Mouse (Mus musculus): Measurements from ENCODE around the gene Frmd6.

Frmd6 gene

GRCm38 (mm10) chr12:70890874-70891470 is 65.7 kb downstream of the Frmd6 start:
- DNase-seq (ENCODE audit: inconsistent age in 2 of 2, low spot score in 1 of 2) = no peak

DNA sequence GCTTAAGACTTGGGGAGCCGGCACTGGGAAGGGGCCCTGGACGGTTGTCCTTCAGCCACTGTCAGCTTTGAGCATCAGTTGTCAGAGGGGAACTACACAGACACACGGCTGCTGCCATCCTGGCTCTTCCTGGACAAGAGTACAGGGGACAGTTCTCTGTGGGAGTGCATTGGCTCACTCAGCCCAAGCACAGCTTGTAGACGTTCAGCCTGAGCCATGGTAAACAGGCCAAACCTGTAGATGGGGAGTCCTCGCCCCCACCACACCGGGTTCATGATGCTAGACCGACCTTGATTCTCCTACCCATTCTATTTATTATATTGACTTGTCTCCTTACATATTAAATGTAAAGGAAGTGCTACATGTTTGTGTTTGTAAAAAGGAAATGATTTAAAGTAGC is 70.0 kb downstream of the Frmd6 start:
- no peak for DNase-seq (ENCODE audit: inconsistent age in 2 of 2, low spot score in 1 of 2)

- DNase-seq (ENCODE audit: inconsistent age in 2 of 2, low spot score in 1 of 2) = no peak
These were observed 70.8 kb downstream of the Frmd6 start for GRCm38 (mm10) chr12:70896068-70896467.

DNA sequence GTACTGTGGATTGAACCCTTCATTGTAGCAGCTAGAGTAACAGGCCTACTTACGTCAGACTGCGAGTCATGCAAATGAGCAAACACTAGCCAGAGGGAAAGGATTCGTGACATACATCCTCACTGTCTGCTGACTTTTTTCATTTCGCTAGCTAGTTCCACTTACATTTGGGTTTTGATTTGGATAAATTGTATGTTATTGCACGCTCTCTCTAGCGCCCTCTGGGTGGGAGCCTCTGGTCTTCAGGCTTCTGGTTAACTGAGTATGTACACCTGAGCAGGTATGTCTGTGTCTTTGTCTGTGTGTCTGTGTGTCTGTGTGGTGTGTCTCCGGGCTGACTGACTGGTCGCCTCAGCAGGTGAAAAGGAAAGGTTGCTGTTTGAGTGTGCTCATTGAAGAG is 72.1 kb downstream of the Frmd6 start:
- no peak for DNase-seq (ENCODE audit: inconsistent age in 2 of 2, low spot score in 1 of 2)

DNA sequence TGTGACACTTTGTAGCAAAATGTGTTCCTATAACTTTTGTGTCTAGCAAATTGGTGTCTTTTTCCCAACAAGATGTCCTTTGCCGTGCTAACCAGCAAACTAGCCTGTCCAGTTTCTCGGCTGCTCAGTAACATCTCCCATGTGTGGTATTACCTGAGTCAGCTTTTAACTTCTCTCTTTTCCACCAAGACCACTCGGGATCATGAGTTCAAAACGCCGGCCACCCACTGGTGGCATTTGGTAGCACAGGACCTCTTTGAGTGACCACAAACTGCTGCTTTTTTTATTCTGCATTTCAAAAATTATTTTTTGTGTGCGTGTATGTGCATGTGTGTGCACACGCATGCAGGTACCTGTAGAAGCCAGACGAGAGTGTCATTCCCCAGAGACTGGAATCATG is 73.1 kb downstream of the Frmd6 start:
- DNase-seq (ENCODE audit: inconsistent age in 2 of 2, low spot score in 1 of 2) = no peak

DNA sequence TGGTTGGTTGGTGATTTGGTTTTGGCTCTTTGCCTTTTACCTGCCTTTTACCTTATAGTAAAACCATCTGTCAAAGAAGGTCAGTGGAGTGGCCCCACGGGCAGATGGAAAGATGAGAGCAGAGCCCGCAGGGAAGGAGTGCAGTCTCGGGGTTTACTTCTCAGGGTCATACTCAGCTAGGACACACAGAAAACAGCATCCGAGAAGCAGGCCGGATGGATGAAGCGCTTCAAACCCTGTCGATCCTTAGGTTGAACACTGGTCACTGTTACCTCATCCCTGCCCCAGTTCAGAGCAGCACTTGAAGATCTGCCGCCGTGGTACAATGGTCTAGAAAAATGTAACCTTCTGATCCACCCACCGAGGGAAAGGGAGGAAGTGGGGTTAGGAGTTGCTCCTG is 79.2 kb downstream of the Frmd6 start:
- peak in 1 of 2 experiments; percentile 2 for DNase-seq (ENCODE audit: inconsistent age in 2 of 2, low spot score in 1 of 2)

DNA sequence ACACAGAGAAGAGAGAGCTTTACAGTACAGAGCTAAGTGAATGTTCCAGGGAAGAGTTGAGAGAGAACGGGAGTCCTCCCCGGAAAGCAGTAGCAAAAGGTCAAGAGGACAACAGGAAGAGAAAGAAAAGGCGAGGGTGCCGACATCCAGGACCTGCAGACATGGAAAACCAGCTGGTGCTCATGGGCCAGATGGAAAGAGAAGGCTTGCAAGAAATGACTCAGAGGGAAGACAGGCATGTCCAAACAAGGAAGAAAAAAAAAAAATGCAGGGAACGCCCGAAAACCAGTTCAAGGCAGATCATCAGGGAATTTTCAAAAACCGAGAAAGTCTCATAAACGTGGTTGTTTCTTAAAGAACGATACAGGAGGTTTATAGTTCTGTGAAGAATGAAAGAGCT is 81.6 kb downstream of the Frmd6 start:
- peak in 1 of 2 experiments; percentile 22 for DNase-seq (ENCODE audit: inconsistent age in 2 of 2, low spot score in 1 of 2)

GRCm38 (mm10) chr12:70907651-70908050 is 82.3 kb downstream of the Frmd6 start:
- DNase-seq (ENCODE audit: inconsistent age in 2 of 2, low spot score in 1 of 2) = no peak

- peak in 1 of 2 experiments; percentile 18 for DNase-seq (ENCODE audit: inconsistent age in 2 of 2, low spot score in 1 of 2)
These were observed 82.8 kb downstream of the Frmd6 start for GRCm38 (mm10) chr12:70908076-70908475.

GRCm38 (mm10) chr12:70910241-70910720 is 85.0 kb downstream of the Frmd6 start:
- DNase-seq (ENCODE audit: inconsistent age in 2 of 2, low spot score in 1 of 2) = peak; percentile 80 to 95

DNA sequence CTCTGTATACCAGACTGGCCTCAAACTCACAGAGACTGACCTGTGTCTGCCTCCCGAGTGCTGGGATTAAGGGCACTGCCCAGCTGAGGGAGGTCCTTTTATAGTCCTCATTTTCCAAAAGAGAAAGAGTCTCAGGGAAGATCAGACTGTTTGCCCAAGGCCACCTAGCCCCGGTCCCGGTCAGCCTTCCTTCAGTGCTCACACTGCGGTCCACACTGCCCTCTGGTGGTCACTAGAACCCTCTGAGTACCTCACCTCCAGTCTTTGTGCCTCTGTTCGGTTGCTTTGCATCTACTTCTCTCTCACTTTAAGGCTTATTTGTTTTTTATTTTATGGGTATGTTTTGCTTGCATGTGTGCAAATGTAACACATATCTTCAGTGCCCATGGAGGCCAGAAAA is 85.7 kb downstream of the Frmd6 start:
- peak; percentile 86 to 95 for DNase-seq (ENCODE audit: inconsistent age in 2 of 2, low spot score in 1 of 2)

- DNase-seq (ENCODE audit: inconsistent age in 2 of 2, low spot score in 1 of 2) = peak in 1 of 2 experiments; percentile 22
These were observed 86.5 kb downstream of the Frmd6 start for GRCm38 (mm10) chr12:70911676-70912379.

GRCm38 (mm10) chr12:70913429-70913828 is 88.1 kb downstream of the Frmd6 start:
- peak; percentile 71 to 90 for DNase-seq (ENCODE audit: inconsistent age in 2 of 2, low spot score in 1 of 2)

DNA sequence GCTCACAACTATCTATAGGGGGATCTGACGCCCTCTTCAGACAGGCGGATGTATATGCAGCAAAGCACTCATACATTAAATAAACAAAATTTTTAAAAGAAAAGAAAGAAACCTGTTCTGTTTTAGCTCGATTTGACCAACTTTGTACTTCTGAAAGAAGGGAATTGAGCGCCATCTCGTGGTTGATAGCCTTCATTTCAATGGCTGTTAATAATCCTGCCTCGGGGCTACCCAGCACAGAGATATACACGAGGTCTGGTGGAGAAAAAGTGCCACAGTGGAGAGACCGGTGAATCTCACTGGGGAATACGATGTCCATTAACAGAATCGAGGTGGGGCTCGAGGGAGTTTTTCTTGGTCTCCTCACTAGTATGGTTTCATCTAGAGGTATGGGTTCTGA is 89.1 kb downstream of the Frmd6 start:
- peak; percentile 30 to 78 for DNase-seq (ENCODE audit: inconsistent age in 2 of 2, low spot score in 1 of 2)

- DNase-seq (ENCODE audit: inconsistent age in 2 of 2, low spot score in 1 of 2) = no peak
These were observed 104.5 kb downstream of the Frmd6 start for GRCm38 (mm10) chr12:70929781-70930180.

DNA sequence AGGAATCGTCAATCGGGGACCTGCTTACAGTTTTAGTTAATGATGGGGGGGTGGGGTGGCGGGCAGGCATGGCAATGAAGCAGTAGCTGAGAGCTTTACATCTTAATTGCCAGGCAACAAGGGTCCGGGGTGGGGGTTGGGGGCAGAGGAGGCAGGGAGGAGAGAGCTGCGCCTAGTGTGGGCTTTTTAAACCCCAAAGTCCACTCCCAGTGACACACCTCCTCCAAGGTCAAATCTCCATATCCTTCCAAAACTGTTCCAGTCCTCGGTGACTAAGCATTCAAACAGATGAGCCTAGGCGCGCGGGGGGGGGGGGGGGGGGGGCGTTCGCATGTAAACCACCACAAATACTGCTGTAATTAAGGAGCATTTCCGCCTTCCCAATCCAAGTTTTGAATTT is 111.8 kb downstream of the Frmd6 start:
- DNase-seq (ENCODE audit: inconsistent age in 2 of 2, low spot score in 1 of 2) = peak in 1 of 2 experiments; percentile 33

DNA sequence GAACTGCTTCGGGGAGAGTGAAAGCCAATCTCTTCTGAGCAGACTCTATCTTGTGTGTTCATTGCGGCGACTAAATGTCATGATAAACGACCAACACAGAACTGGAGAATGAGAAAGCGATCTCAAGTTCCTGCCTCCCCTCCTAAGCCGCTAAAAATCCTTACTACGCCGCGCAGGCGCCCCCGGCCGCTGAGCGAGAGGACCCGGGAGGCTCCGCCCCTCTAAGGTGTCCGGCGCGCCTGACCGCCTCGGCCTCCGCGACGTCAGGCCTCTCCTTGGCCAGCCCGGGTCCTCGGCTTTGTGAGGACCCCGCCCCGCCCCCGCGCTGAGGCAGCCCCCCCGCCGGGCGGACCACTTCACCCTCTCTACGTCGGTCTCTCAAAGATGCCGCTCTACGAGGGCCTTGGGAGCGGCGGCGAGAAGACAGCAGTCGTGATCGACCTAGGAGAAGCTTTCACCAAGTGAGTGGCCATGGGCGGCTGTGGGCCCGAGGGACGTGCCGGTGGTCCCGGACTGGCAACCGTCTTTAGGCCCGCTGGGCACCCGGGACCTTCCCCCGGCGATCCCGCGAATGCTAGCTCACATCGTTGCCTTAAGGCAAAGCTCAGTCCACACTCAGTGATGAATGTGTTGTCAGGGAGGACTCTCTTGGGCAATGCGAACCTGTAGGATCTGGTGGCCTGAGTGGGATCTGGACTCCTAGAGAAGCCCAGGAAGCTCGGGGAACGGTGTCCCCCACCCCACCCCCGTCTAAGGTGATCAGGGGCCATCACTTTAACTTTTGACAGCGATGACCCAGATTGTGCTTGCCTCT is 112.5 kb downstream of the Frmd6 start, which contains the start of gene Actr10:
Gene Actr10 (plus strand): TSS at position 287 of the 814 bp plus-strand sequence.
- peak; percentile 94 to 97 for DNase-seq (ENCODE audit: inconsistent age in 2 of 2, low spot score in 1 of 2)

- no peak for DNase-seq (ENCODE audit: inconsistent age in 2 of 2, low spot score in 1 of 2)
These were observed 115.5 kb downstream of the Frmd6 start for GRCm38 (mm10) chr12:70940806-70941205.

DNA sequence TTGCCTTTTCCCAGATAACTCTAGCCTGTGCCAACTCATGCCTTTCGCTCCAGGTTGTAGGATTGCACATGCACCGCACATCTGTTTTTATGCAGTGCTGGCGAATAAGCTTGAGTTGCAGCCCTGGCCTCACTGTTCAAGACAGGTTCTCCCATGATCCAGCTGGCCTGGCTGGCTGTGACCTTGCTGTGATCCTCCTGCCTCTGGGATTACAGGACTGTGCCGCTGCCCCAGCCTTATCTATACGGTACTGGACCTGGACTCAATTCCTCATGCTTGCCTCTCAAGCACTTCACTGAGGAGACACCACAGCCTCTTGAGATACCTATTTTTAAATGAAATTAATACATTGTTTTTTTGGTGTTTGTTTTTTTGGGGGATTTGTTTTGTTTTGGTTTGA is 118.9 kb downstream of the Frmd6 start:
- no peak for DNase-seq (ENCODE audit: inconsistent age in 2 of 2, low spot score in 1 of 2)

DNA sequence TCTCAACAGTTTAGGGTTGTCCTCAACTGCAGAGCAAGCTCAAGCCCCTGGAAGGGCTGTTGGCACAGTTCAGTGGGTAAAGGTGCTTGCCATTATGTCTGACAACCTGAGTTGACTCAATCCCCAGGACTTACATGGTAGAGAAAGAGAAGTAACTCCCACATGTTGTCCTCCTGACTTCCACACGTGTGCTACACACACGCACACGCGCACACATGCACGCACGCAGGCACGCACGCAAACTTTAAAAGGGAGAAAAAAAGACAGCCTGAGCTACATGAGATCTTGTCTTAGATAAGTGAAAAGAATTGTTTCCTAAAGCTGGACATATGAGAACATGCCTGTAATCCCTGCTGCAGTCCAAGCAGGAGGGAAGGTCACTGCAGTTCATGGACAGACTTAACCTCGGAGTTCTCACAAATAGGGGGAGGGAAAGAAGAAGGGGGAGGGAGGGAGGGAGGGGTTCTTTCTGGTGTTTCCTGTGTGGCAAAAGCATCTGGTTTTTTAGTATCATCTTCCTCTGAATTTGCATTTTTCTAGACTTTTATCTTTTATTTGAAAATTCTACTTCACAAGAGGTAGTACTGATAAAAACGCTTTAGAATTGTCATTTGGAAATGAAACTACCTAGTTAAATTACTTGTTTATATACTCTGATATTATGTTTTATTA is 121.4 kb downstream of the Frmd6 start:
- DNase-seq (ENCODE audit: inconsistent age in 2 of 2, low spot score in 1 of 2) = no peak

Measured in adrenal gland, adult (tissue).